Mouse (Mus musculus) hindbrain, postnatal 0 days (tissue): ENCODE results near the gene Mvb12a. TPM values are rescaled to one million over a fixed set of nuclear protein-coding genes. Genes with fewer than 3 reads are reported as not detected.

ENCODE experiments used
- ATAC-seq: fragments of 200-750 bp; cut with Nextera tagmentation; 2 replicates; pipeline ENCODE4 v1.8.0; 2017; ENCODE audit warnings: mild to moderate bottlenecking, moderate TSS enrichment, moderate library complexity
- DNase-seq: peaks from one replicate; pipeline ENCODE4 v3.0.0-alpha.2; 2015; ENCODE audit warnings: low spot score
- H3K27ac ChIP-seq: fragments of 300-500 bp; sonication (generic); 2 replicates; pipeline ENCODE4 v1.5.1; 2014; ENCODE audit warnings: mild to moderate bottlenecking
- H3K27me3 ChIP-seq: fragments of 300-500 bp; sonication (generic); 2 replicates; pipeline ENCODE4 v1.6.1; 2014; ENCODE audit warnings: low read length, mixed read lengths; ENCODE audit not compliant: insufficient read depth
- H3K36me3 ChIP-seq: fragments of 300-500 bp; sonication (generic); 2 replicates; pipeline ENCODE4 v1.6.1; 2014; ENCODE audit warnings: low read length, mixed read lengths; ENCODE audit not compliant: insufficient read depth
- H3K4me1 ChIP-seq: fragments of 300-500 bp; sonication (generic); 2 replicates; pipeline ENCODE4 v1.6.1; 2014; ENCODE audit warnings: antibody characterized with exemption, low read length, mixed read lengths; ENCODE audit not compliant: insufficient read depth
- H3K4me2 ChIP-seq: fragments of 300-500 bp; sonication (generic); 2 replicates; pipeline ENCODE4 v1.6.1; 2014; ENCODE audit warnings: low read depth, mild to moderate bottlenecking, low read length, moderate library complexity, mixed read lengths
- H3K4me3 ChIP-seq: fragments of 300-500 bp; sonication (generic); 2 replicates; pipeline ENCODE4 v1.5.1; 2014; ENCODE audit warnings: low read length
- H3K9ac ChIP-seq: fragments of 300-500 bp; sonication (generic); replicated peaks from 2 replicates; pipeline ENCODE4 v1.6.1; 2014; ENCODE audit warnings: mild to moderate bottlenecking, low read length, moderate library complexity, mixed read lengths
- H3K9me3 ChIP-seq: fragments of 300-500 bp; sonication (generic); 2 replicates; pipeline ENCODE4 v1.6.1; 2016; ENCODE audit warnings: low read length, mixed read lengths
- CTCF ChIP-seq: IDR thresholded peaks from 2 replicates; pipeline ENCODE4 v1.5.1; 2016; ENCODE audit warnings: antibody characterized with exemption, control low read depth, low read depth
- WGBS: fragments of 180-500 bp; shearing (Covaris S2); extraction: QIAGEN DNeasy Blood & Tissue Kit; methylation state at CpG from one replicate; pipeline ENCODE4 v1.1.7; 2014; 5-methylcytosine and 5-hydroxymethylcytosine counted together
- polyA plus RNA-seq: library from polyadenylated mRNA; unstranded; fragments of >200 nt; fragmentation: Nextera tagmentation; extraction: Ambion mirVana; gene quantifications from 2 replicates; pipeline ENCODE4 v1.2.1, GENCODE M21; 2015
- total RNA-seq: library from RNA; depleted of rRNA; stranded (reverse); fragments of >200 nt; gene quantifications from 2 replicates; pipeline ENCODE4 v1.2.3, GENCODE M21; 2014

Mvb12a gene
- total and polyA plus RNA-seq, 2 experiments from 2014 or later = 83.8 to 85.7 TPM

DNA sequence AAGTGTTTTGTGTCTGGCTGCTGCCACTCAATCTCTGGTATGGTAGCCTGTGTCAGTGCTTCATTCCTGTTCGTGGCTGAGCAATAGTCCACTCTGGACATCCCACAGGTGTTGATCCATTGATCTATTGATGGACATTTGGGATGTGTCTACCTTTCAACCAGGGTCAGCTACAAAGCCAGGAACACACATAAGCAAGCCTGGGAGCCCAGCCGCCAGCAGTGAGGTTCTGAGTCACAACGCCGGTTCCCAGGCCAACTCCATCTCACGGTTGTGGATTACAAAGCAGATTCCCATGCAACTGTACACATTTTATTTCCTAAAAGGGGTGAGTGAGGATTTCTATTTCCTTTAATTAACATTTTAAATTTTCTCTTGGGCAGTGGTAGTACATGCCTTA lies 18.0 kb downstream of the Mvb12a start:
- Histone ChIP-seq H3K27ac (no peak overlapping the region), H3K4me1 (0 out of 2 replicates have a peak, but pooled peaks cover 2% of the 10 kb centered on the region), H3K4me3 (no peak overlapping the region), H3K9ac (no peak overlapping the region), H3K27me3 (peaks cover 60% of the 10 kb centered on the region), H3K9me3 (no peaks in the 10 kb centered on the region), H3K4me2 (no peak overlapping the region), H3K36me3 (no peaks in the 10 kb centered on the region)
- DNase-seq = no peak
- 84% methylated on average over 5 of the region's 5 CpGs for WGBS
- ATAC-seq = no peak
- TF ChIP-seq CTCF = no peak

DNA sequence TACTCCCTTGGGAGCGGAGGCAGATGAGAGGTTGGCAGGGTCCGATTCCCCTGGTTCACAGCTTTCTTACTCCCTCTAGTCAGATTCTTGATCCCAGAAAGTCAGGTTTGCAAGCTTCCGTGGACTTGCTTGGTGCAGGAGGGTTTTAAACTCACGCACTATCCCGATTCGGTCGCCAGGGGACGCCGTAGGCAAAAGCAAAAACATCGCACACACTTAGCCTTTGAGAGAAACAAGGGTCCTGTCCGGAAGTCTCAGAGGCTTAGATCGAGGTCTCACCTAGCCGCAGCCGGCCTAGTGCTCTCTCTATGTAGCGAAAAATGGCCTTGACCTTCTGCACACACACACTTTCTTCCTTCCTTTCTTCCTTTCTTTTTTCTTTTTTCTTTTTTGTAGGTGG lies 18.7 kb downstream of the Mvb12a start:
- ATAC-seq (peak; percentile 57; the same call in 1 of the 2 replicates), DNase-seq (peak; percentile 86)
- TF ChIP-seq CTCF = peak; percentile 92
- Histone ChIP-seq H3K27ac (no peak overlapping the region), H3K9ac (no peak overlapping the region), H3K4me2 (no peak overlapping the region), H3K4me1 (0 out of 2 replicates have a peak, but pooled peaks cover 2% of the 10 kb centered on the region), H3K27me3 (peaks cover 55% of the 10 kb centered on the region), H3K4me3 (no peak overlapping the region), H3K36me3 (no peaks in the 10 kb centered on the region), H3K9me3 (no peaks in the 10 kb centered on the region)
- 4% methylated on average over 15 of the region's 15 CpGs for WGBS

DNA sequence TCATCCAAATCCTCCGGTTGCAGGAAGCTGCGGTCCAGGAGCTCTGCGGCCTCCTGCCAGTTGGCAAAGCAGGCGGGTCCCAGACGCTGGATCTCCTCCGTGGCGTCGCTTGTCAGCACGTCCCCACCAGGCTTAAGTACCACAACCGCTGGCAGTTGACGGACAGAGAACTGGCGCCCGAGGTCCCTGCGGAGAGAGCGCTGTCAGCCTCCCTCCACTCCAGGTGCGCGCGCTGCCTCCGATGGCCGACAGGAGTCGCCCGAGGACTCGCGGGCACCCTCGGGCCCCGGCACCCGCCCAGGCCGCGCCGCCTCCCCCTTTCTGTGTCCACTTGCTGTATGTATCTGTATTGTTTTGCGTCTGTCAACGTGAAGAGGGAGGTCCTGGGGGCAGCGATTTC lies 20.0 kb downstream of the Mvb12a start:
- Histone ChIP-seq H3K9ac (no peak overlapping the region), H3K4me2 (peak overlapping the region; percentile 47), H3K27ac (no peak overlapping the region), H3K27me3 (peaks cover 43% of the 10 kb centered on the region), H3K4me1 (0 out of 2 replicates have a peak, but pooled peaks cover 2% of the 10 kb centered on the region), H3K9me3 (no peaks in the 10 kb centered on the region), H3K4me3 (peak overlapping the region; percentile 24), H3K36me3 (no peaks in the 10 kb centered on the region)
- DNase-seq (peak; percentile 76), ATAC-seq (peak; percentile 28; the same call in 1 of the 2 replicates)
- WGBS = under 1% methylated on average over 33 of the region's 33 CpGs
- TF ChIP-seq CTCF = peak; percentile 66

DNA sequence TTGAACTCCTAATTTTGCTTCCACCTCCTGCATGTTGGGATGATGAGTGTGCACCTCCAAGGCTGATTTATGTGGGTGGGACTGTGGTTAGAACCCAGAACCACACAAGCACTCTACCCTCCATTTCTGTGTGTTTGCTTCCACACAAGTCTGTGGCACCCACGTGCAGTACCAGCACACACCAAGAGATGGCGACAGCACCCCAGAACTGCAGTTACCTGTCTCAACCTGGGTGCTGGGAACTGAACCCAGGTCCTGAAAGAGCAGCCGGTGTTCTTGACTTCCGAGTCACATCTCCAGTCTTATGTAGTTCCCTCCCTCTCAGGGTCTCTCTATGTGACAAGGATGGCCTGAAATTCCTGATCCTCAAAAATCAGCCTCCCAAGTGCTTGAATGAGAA lies 21.3 kb downstream of the Mvb12a start:
- WGBS = 91% methylated on average over 4 of the region's 4 CpGs
- Histone ChIP-seq H3K36me3 (no peaks in the 10 kb centered on the region), H3K4me1 (peaks cover 4% of the 10 kb centered on the region), H3K4me2 (no peak overlapping the region), H3K27ac (no peak overlapping the region), H3K27me3 (peaks cover 30% of the 10 kb centered on the region), H3K9me3 (no peaks in the 10 kb centered on the region), H3K4me3 (no peak overlapping the region), H3K9ac (no peak overlapping the region)
- DNase-seq (no peak), ATAC-seq (no peak)
- TF ChIP-seq CTCF = peak; percentile 46

DNA sequence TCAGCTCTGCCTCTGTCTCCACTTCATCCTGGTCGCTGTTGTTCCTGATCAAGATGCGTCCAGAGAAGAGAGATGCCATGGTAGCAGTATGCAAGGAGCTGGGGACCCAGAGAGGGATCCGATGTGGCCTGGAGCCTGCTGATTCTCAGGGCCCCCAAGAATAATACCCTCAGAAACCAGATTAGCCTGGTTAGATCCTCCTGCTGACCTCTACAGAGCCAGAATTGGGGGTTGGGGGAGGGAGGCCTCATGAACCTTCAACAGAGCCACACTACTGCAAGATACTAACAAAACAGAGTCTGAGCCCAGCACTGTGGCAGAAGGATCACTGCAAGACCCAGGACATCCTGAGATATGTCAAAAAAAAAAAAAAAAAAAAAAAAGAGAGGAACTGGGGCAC lies 23.8 kb downstream of the Mvb12a start, which contains the start of gene Nxnl1:
TSS of gene Nxnl1 (minus strand) at position 101 of the 400 bp plus-strand sequence.
- Histone ChIP-seq H3K9me3 (no peaks in the 10 kb centered on the region), H3K27me3 (peaks cover 9% of the 10 kb centered on the region; the same call in 1 of the 2 replicates), H3K9ac (no peak within 1 kb of the TSS), H3K36me3 (no peaks in the 10 kb centered on the region), H3K4me3 (no peak within 1 kb of the TSS), H3K4me2 (no peak within 1 kb of the TSS), H3K27ac (peak within 1 kb of the TSS; percentile 91; the same call in 1 of the 2 replicates), H3K4me1 (peaks cover 6% of the 10 kb centered on the region)
- TF ChIP-seq CTCF = no peak
- no peak for DNase-seq
- no peak for ATAC-seq
- WGBS = 76% methylated on average over 3 of the region's 3 CpGs

DNA sequence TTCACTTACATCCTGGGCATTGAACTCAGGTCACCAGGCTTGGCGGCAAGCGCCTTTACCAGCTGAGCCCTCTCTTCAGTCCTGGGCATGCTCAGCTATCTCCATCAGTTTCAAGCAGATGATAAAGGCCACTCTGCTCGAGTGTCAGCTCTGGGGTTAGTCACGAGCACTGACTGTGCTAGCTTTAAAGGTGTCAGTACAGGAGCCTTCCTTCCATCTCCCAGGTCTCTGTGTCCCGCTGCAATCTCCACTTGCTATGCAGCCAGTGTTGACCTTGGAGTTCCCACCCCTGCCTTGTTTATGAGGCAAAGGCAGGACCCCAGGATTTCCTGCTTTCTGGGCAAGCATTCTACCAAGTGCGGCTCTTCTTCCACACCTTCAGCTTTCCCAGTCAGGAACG lies 24.9 kb downstream of the Mvb12a start:
- H3K4me2 ChIP-seq = no peak overlapping the region
- no peak for DNase-seq
- 71% methylated on average over 7 of the region's 7 CpGs for WGBS
- ATAC-seq = no peak
- 0 out of 2 replicates have a peak, but pooled peaks cover under 1% of the 10 kb centered on the region for H3K27me3 ChIP-seq
- TF ChIP-seq CTCF = no peak
- H3K27ac ChIP-seq = peak overlapping the region; percentile 91; the same call in 1 of the 2 replicates
- H3K4me1 ChIP-seq = peaks cover 12% of the 10 kb centered on the region
- 0 out of 2 replicates have a peak overlapping the region, but pooled peaks have one; percentile 3 for H3K9ac ChIP-seq
- H3K4me3 ChIP-seq = no peak overlapping the region
- H3K9me3 ChIP-seq = no peaks in the 10 kb centered on the region
- no peaks in the 10 kb centered on the region for H3K36me3 ChIP-seq

DNA sequence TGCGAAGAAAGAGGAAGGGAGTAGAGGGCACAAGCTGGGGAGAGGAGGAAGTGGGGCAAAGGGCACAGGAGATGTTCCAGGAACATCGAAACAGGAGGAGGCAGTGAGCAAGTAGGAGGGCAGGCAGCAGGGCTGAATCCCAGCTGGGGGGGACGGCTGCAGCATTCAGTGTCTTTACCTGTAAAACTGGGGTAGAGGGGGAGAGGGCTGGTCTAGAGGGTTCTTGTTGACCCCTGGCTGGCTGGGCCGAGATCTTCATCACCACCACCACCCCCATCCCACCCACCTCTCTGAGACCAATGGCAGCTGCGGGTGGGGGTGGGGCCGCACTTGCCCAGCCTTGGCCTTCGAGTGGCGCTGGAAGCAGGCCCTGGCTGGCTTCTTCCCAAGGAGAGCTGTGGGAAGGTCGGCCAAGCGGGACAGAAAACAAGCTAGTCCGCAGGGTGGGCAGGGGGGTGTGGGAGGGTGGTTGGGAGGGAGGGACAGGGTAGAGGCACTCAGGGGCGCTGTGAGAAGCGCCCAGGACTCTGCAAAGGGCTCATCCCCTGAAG lies 25.7 kb downstream of the Mvb12a start, which contains the start of gene Slc27a1:
TSS of gene Slc27a1 (plus strand) at position 496 of the 551 bp plus-strand sequence.
- H3K36me3 ChIP-seq = no peaks in the 10 kb centered on the region
- H3K4me1 ChIP-seq = peaks cover 10% of the 10 kb centered on the region
- H3K4me2 ChIP-seq = peak within 1 kb of the TSS; percentile 68
- peak; percentile 14; the same call in 1 of the 2 replicates for ATAC-seq
- 11% methylated on average over 13 of the region's 13 CpGs for WGBS
- H3K9me3 ChIP-seq = no peaks in the 10 kb centered on the region
- H3K4me3 ChIP-seq = peak within 1 kb of the TSS; percentile 66
- no peak for TF ChIP-seq CTCF
- peak; percentile 86 for DNase-seq
- H3K27ac ChIP-seq = peak within 1 kb of the TSS; percentile 91
- no peaks in the 10 kb centered on the region for H3K27me3 ChIP-seq
- peak within 1 kb of the TSS; percentile 62 for H3K9ac ChIP-seq
